Mouse (Mus musculus): ENCODE measurements around the gene Cdk10. TPM values are rescaled to one million over a fixed set of nuclear protein-coding genes. Genes with fewer than 3 reads are reported as not detected.

Gene Cdk10
- polyA plus RNA-seq, 1 experiment from 2014 or later = 38.8 TPM

DNA sequence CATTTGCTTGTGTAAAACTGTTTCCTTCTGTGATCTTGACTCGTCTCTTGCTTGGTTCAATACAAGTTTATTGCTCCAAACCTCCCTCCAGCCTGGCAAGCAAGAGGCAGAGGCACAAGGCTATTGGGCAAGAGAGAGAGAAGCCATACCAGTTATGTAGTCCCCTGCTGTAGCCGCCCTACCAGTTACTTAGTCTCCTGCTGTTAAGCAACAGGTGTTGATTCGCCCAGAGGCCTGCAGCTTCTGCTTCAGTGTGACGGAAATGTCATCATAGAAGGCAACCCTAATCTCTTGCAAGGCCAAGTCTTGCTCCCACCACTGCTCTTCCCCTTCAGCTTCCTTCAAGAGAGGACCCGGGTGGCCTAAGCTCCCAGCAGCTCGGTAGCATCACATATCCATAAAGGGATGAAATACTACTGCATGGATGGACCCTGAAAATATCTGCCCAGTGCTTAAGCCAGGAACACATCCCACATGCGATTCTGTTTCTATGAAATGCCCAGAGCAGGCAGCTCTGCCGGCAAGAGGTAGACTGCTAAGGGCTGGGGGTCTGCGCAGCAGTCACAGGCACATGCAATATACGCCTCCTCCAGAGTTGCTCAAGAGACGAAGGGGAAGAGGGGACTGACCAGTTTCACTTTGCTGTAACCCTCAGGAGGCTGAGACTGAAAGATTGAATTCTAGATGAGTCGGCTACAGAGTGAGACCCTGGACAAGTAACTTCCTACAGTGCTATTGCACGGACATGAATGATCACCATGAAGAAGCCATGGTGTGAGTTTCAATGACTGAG lies 55.9 kb downstream of the Cdk10 start:
- no peak overlapping the region for H3K4me3 ChIP-seq
- WGBS = 87% methylated on average over 13 of the region's 13 CpGs
- H3K27me3 ChIP-seq = no peaks in the 10 kb centered on the region
- peaks cover 46% of the 10 kb centered on the region; the same call in 1 of the 2 replicates for H3K36me3 ChIP-seq (ENCODE audit: poor library complexity, severe bottlenecking)
- H3K9me3 ChIP-seq (replicated peaks) = no peaks in the 10 kb centered on the region
- no peak overlapping the region for H3K9ac ChIP-seq
- no peak for ATAC-seq
- H3K4me2 ChIP-seq = no peak overlapping the region
- no peak overlapping the region for H3K27ac ChIP-seq
- no peaks in the 10 kb centered on the region for H3K4me1 ChIP-seq

Other genes with a start within 250 kb of the Cdk10 start
- gene Ankrd11, start 182.6 kb upstream of the Cdk10 start, polyA plus RNA-seq (2015; fragmentation: Nextera tagmentation; extraction: Ambion mirVana) = 34.3 and 35.6 TPM in 2 replicates
- gene Spg7, start 161.9 kb upstream of the Cdk10 start, polyA plus RNA-seq (2015; fragmentation: Nextera tagmentation; extraction: Ambion mirVana) = 45.1 and 47.3 TPM in 2 replicates
- gene Rpl13, start 122.5 kb upstream of the Cdk10 start, polyA plus RNA-seq (2015; fragmentation: Nextera tagmentation; extraction: Ambion mirVana) = 917 and 1,023 TPM in 2 replicates
- 0.43 and 0.64 TPM in 2 replicates for gene Cpne7, start 107.5 kb upstream of the Cdk10 start, polyA plus RNA-seq (2015; fragmentation: Nextera tagmentation; extraction: Ambion mirVana)
- gene Sult5a1, start 66.5 kb upstream of the Cdk10 start, polyA plus RNA-seq (2015; fragmentation: Nextera tagmentation; extraction: Ambion mirVana) = 0.40 and 0.44 TPM in 2 replicates
- gene Dpep1, start 38.6 kb upstream of the Cdk10 start, polyA plus RNA-seq (2015; fragmentation: Nextera tagmentation; extraction: Ambion mirVana) = not detected in 2 replicates
- 183 and 199 TPM in 2 replicates for gene Chmp1a, start 12.1 kb upstream of the Cdk10 start, polyA plus RNA-seq (2015; fragmentation: Nextera tagmentation; extraction: Ambion mirVana)
- 4.2 and 5.5 TPM in 2 replicates for gene Spata33, start 12.0 kb upstream of the Cdk10 start, polyA plus RNA-seq (2015; fragmentation: Nextera tagmentation; extraction: Ambion mirVana)
- gene Spata2l, start 11.4 kb downstream of the Cdk10 start, polyA plus RNA-seq (2015; fragmentation: Nextera tagmentation; extraction: Ambion mirVana) = 1.4 and 2.3 TPM in 2 replicates
- gene Zfp276, start 29.4 kb downstream of the Cdk10 start, polyA plus RNA-seq (2015; fragmentation: Nextera tagmentation; extraction: Ambion mirVana) = 22.8 and 25.7 TPM in 2 replicates
- 32.9 and 40.3 TPM in 2 replicates for gene Vps9d1, start 29.5 kb downstream of the Cdk10 start, polyA plus RNA-seq (2015; fragmentation: Nextera tagmentation; extraction: Ambion mirVana)
- gene Fanca, start 93.7 kb downstream of the Cdk10 start, polyA plus RNA-seq (2015; fragmentation: Nextera tagmentation; extraction: Ambion mirVana) = 23.0 and 24.0 TPM in 2 replicates
- 20.6 and 21.3 TPM in 2 replicates for gene Spire2, start 107.9 kb downstream of the Cdk10 start, polyA plus RNA-seq (2015; fragmentation: Nextera tagmentation; extraction: Ambion mirVana)
- gene Tcf25, start 148.9 kb downstream of the Cdk10 start, polyA plus RNA-seq (2015; fragmentation: Nextera tagmentation; extraction: Ambion mirVana) = 190 and 207 TPM in 2 replicates
- gene Mc1r, start 182.3 kb downstream of the Cdk10 start, polyA plus RNA-seq (2015; fragmentation: Nextera tagmentation; extraction: Ambion mirVana) = 0.15 and 0.27 TPM in 2 replicates
- 1,305 and 1,381 TPM in 2 replicates for gene Tubb3, start 186.6 kb downstream of the Cdk10 start, polyA plus RNA-seq (2015; fragmentation: Nextera tagmentation; extraction: Ambion mirVana)
- 38.9 and 41.2 TPM in 2 replicates for gene Def8, start 198.7 kb downstream of the Cdk10 start, polyA plus RNA-seq (2015; fragmentation: Nextera tagmentation; extraction: Ambion mirVana)